Mouse (Mus musculus): ENCODE data around the gene Ocln.
"Not testable (repeated sequence)": the region's sequence is repeated elsewhere in the genome, so short reads cannot be mapped to it uniquely, and the experiment has no call there.

The Ocln gene

DNA sequence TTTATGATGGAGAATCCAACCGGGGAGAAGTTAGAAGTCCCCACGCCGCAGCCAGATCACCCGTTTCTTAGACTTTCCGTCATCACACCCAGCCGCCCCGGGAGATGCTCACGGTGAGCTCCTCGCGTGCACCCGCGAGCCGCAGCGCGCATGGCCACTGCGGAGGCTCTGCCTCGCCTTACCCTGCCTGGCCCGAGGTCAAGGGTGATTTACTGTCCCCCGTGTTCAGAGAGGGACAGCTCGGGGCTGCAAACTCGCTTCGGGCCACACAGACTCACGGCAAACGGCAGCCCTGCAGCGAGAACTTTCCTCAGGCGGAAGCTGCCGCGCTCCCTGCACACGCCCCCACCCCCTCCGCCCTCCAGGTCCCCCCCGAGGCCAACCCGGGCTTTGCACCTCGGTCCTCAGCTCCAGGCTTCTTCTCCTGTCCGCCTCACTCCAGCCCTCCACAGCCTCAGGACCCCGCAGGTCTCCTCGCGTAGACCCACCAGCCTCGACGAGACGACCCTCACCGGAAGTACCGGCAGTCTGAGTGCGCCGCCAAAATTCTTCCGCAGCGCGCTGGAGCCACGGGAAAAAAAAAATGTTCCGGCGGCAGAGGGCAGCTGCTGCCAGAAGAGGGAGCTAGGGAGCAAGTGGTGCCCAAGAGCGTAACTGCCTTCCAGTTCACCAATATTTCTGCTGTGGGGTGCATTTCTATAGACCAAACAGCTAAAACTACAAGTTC lies 60.3 kb downstream of the Ocln start, which contains the start of gene Gtf2h2:
Gene Gtf2h2 (minus strand): TSS at position 519 of the 727 bp plus-strand sequence.
- DNase-seq (ENCODE audit: low spot score), result peak; percentile 76

DNA sequence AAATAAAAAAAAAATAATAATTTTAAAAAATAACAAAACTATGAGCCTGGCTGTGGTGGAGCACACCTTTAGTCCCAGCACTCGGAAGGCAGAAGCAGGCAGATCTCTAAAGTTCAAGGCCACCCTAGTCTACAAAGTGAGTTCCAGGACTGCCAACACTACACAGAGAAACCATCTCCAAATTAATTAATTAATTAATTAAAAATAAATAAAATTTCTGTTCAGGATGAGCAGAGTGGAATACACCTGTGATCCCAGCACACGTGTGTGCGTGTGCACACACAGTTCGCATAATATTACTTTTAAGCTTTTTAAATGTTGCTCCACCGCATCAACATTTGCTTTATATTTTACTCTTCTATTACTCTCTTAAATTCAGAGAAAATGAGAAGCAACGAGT lies 60.9 kb downstream of the Ocln start:
- no peak for DNase-seq (ENCODE audit: low spot score)

GRCm38 (mm10) chr13:100490424-100490823 lies 62.1 kb downstream of the Ocln start:
- DNase-seq (ENCODE audit: low spot score), result no peak

GRCm38 (mm10) chr13:100483610-100484009 lies 68.9 kb downstream of the Ocln start:
- no peak for DNase-seq (ENCODE audit: low spot score)

DNA sequence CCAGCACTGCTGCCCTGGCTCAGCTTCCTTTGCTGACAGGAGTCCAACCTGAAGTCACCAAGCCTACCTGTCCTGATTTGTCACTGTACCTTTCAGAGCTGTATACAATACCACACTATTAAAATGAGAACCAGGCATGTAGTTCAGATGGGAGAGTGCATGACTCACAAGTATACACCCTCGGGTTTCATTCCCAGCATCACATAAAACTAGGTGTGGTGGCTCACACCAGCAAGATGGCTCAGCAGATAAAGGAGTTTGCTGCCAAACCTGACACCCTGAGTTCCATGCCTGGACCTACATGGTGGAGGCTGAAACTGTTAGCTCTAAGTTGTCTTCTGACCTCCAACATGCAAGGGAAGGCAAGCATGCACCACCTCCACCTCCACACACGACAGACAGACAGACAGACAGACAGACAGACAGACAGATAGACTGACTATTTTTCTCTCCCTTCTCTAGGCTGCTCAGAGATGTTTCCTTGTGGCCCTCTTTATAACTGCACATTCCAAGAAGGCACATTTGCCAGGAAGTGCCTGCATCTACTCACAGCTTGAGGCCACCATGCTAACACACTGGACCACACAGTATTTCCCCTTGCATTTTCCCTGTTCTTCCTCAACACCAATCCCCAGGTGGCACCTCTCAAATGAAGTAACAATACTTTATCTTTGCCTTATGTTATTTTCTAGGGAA lies 88.8 kb downstream of the Ocln start:
- DNase-seq (ENCODE audit: low spot score), result peak; percentile 3

- DNase-seq (ENCODE audit: low spot score), result no peak
Measured at GRCm38 (mm10) chr13:100461336-100461735, 91.2 kb downstream of the Ocln start.

DNA sequence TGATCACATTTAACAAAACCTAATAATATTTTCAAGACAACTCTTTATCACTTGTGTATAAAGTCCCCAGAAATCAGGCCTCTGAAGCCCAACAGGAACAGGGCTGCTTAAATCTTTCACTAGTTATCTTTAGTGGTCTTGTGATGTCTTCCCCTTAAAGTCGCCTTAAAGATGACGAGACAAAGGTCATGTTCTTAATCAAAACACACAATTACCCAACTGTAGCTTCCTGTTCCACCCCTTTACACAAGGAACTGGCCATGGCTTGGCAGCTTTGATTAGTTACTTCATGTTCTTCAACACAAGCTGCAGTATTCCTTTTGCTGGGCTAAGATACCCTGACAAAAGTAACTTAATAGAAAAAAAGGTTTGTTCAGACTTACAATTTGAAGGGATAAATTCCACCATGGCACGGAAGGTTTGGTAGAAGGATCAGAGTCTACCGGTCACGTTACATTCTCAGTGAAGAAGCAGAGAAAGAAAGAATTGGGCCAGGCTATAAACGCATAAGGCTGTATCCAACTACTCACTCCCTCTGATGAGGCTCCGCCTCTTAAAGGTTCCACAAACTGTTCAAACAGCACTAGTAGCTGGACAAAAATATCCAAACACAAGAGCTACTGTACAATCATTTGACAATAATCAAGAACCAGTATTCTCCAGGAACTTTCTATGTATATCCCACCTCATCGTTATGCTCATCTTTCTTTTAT lies 99.9 kb downstream of the Ocln start, which contains the start of gene Naip1:
Gene Naip1 (minus strand): TSS at position 455 of the 713 bp plus-strand sequence.
- DNase-seq (ENCODE audit: low spot score), result not testable (repeated sequence)

DNA sequence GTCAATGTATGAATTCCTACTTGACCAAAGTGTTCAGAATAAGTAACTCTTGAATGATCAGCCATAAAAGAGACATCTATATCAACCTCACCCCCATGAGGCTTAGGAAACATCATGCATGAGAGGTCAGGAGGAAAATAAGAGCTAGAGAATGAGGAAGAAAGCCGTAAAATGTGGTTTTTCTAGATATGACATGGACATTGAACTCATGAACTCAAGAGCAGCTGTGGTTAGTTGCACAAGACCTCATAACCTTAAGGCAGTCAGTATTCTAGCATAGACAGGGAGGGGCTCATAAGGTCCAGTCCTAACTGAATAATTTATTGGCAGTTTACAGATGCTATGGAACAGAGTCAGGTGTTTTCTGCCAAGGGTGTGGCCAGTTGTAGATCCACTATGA lies 103.0 kb downstream of the Ocln start:
- DNase-seq (ENCODE audit: low spot score), result no peak
